Mouse (Mus musculus) small intestine, adult 2 months (tissue): ENCODE data around the gene Diras2.

Experiments
- CTCF ChIP-seq: fragments of 200-500 bp; IDR thresholded peaks from 2 replicates; pipeline ENCODE4 v1.5.1; 2012; ENCODE audit warnings: low read depth, mild to moderate bottlenecking, control low read depth, inconsistent platforms, low read length, moderate library complexity, mixed read lengths; ENCODE audit not compliant: insufficient replicate concordance, insufficient read length; ENCODE audit errors: extremely low read depth
- POLR2A ChIP-seq: fragments of 200-500 bp; IDR thresholded peaks from 2 replicates; pipeline ENCODE4 v1.6.1; 2012; ENCODE audit warnings: low read depth, mild to moderate bottlenecking, control low read depth, inconsistent platforms, low read length, moderate library complexity

DNA sequence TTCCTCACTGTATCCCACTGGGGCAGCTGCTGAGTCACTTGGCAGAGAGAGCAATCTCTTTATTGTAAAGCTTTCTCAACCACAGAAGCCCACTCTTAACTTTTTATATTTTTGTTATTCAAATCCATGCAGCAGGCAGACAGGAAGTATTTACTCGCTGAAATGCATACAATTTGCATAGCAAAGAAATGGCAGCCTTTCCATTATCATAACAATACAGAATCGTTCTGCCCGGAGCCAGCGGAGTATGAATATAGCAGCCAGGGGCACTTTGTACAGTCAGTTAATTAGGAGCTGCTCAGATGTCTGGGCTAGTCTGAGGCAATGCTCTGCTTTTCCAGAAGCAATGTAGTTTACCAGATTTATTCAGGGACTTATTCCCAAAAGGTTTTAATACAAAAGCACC lies 31.1 kb upstream of the Diras2 start:
- TF ChIP-seq CTCF (no peak), POLR2A (no peak)
